Mouse (Mus musculus): ENCODE measurements around the gene Maml3. TPM values are rescaled to one million over a fixed set of nuclear protein-coding genes. Genes with fewer than 3 reads are reported as not detected.

Maml3 gene
- polyA plus RNA-seq, 1 experiment from 2014 or later = 7.8 TPM

DNA sequence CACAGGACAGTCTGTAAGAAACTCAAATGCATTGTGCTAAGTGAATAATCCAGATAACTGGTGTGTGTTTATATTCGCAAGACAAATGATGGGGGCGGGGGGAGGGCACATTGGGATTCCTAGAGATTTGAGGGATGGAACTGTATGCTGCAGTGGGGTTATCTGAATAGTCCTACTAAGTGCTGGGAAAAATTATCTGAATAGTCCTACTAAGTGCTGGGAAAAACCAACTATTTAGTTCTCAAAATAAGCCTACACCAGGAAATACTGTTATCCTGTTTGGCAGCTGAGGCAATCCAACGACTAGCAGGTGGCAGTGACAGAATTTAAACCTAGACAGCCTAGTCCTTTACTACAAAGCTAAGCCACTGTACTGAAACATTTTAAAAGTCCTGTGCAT, 62.2 kb downstream of the Maml3 start:
- ATAC-seq (replicated peaks; ENCODE audit: low FRiP score) = no peak
- H3K9ac ChIP-seq = no peak overlapping the region
- peaks cover 62% of the 10 kb centered on the region for H3K4me1 ChIP-seq
- no peaks in the 10 kb centered on the region for H3K9me3 ChIP-seq (replicated peaks)
- no peaks in the 10 kb centered on the region for H3K36me3 ChIP-seq
- H3K4me2 ChIP-seq = no peak overlapping the region
- H3K4me3 ChIP-seq (replicated peaks) = no peak overlapping the region
- no peaks in the 10 kb centered on the region for H3K27me3 ChIP-seq
- H3K27ac ChIP-seq = no peak overlapping the region
- WGBS = 87% methylated on average over 3 of the region's 3 CpGs

GRCm38 (mm10) chr3:52039958-52040357, 64.9 kb downstream of the Maml3 start:
- H3K4me3 ChIP-seq (replicated peaks) = no peak overlapping the region
- no peaks in the 10 kb centered on the region for H3K36me3 ChIP-seq
- no peaks in the 10 kb centered on the region for H3K27me3 ChIP-seq
- H3K4me2 ChIP-seq = no peak overlapping the region
- no peak overlapping the region for H3K9ac ChIP-seq
- H3K9me3 ChIP-seq (replicated peaks) = no peaks in the 10 kb centered on the region
- WGBS = 87% methylated on average over 7 of the region's 7 CpGs
- peaks cover 63% of the 10 kb centered on the region for H3K4me1 ChIP-seq
- no peak overlapping the region for H3K27ac ChIP-seq
- ATAC-seq (replicated peaks; ENCODE audit: low FRiP score) = no peak

DNA sequence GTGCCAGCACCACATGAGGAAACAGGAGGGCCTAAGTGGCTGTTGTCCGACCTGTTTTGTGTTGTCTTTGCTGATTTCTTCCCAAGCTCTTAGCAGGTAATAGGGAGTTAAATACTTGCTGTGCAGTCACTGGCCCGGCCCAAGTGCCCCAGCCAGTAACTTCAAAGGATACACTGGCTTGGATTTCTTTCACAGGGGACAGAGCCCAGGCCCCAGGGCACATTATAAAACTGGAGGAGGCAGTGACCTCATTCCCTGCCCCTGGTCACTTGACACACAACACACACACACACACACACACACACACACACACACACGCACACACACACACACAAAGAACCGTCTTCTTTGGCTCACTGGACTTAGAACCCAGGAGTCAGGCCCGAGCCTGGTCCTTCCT, 67.6 kb downstream of the Maml3 start:
- H3K36me3 ChIP-seq = no peaks in the 10 kb centered on the region
- peaks cover 68% of the 10 kb centered on the region for H3K4me1 ChIP-seq
- no peak overlapping the region for H3K4me3 ChIP-seq (replicated peaks)
- no peaks in the 10 kb centered on the region for H3K27me3 ChIP-seq
- no peaks in the 10 kb centered on the region for H3K9me3 ChIP-seq (replicated peaks)
- H3K27ac ChIP-seq = peak overlapping the region; percentile 71
- H3K4me2 ChIP-seq = no peak overlapping the region
- ATAC-seq (replicated peaks; ENCODE audit: low FRiP score) = 0 out of 2 replicates have a peak, but pooled peaks have one; percentile 20
- H3K9ac ChIP-seq = no peak overlapping the region
- WGBS = 28% methylated on average over 5 of the region's 5 CpGs

DNA sequence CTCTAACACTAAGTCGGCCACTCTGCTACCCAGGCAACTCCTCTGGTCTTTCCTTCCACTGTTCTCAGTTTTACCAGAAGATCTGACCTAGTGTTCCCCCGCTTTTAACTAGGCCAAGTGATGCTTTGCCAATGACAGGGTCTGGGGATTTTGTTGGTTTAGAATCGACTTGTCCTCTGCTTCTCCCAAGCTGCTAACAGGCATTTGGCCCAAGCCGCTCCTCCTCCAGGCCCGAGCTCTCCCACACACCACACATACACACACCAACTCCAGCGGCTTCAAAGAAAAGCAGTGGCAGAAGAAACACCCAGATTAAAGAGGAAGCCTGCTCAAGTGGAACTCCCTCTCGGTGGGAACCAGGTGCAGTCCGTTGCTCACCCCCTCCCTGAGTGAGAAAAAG, 69.5 kb downstream of the Maml3 start:
- Histone ChIP-seq H3K27ac (peak overlapping the region; percentile 85), H3K4me3 (replicated peaks) (no peak overlapping the region), H3K9me3 (replicated peaks) (no peaks in the 10 kb centered on the region), H3K4me1 (peaks cover 59% of the 10 kb centered on the region), H3K27me3 (no peaks in the 10 kb centered on the region), H3K9ac (no peak overlapping the region), H3K4me2 (no peak overlapping the region), H3K36me3 (no peaks in the 10 kb centered on the region)
- WGBS = 17% methylated on average over 8 of the region's 8 CpGs
- ATAC-seq (replicated peaks; ENCODE audit: low FRiP score) = peak; percentile 63

GRCm38 (mm10) chr3:52033857-52034588, 70.9 kb downstream of the Maml3 start:
- Histone ChIP-seq H3K4me1 (peaks cover 71% of the 10 kb centered on the region), H3K9me3 (replicated peaks) (no peaks in the 10 kb centered on the region), H3K4me3 (replicated peaks) (no peak overlapping the region), H3K27me3 (no peaks in the 10 kb centered on the region), H3K36me3 (no peaks in the 10 kb centered on the region), H3K9ac (no peak overlapping the region), H3K4me2 (peak overlapping the region; percentile 22), H3K27ac (peak overlapping the region; percentile 85)
- ATAC-seq (replicated peaks; ENCODE audit: low FRiP score) = peak; percentile 76
- 9% methylated on average over 14 of the region's 14 CpGs for WGBS

- no peak overlapping the region for H3K27ac ChIP-seq
- no peaks in the 10 kb centered on the region for H3K9me3 ChIP-seq (replicated peaks)
- H3K27me3 ChIP-seq = no peaks in the 10 kb centered on the region
- H3K4me1 ChIP-seq = peaks cover 60% of the 10 kb centered on the region
- no peak overlapping the region for H3K9ac ChIP-seq
- H3K4me2 ChIP-seq = no peak overlapping the region
- H3K36me3 ChIP-seq = no peaks in the 10 kb centered on the region
- ATAC-seq (replicated peaks; ENCODE audit: low FRiP score) = no peak
- no peak overlapping the region for H3K4me3 ChIP-seq (replicated peaks)
Measured at GRCm38 (mm10) chr3:52031327-52031726, 73.5 kb downstream of the Maml3 start.

GRCm38 (mm10) chr3:52030114-52030513, 74.8 kb downstream of the Maml3 start:
- WGBS = 56% methylated on average over 10 of the region's 10 CpGs
- peak overlapping the region; percentile 13; the same call in 1 of the 2 replicates for H3K27ac ChIP-seq
- H3K27me3 ChIP-seq = no peaks in the 10 kb centered on the region
- no peak for ATAC-seq (replicated peaks; ENCODE audit: low FRiP score)
- H3K36me3 ChIP-seq = no peaks in the 10 kb centered on the region
- H3K4me3 ChIP-seq (replicated peaks) = peak overlapping the region; percentile 9; the same call in 1 of the 2 replicates
- no peak overlapping the region for H3K9ac ChIP-seq
- peaks cover 48% of the 10 kb centered on the region for H3K4me1 ChIP-seq
- no peaks in the 10 kb centered on the region for H3K9me3 ChIP-seq (replicated peaks)
- peak overlapping the region; percentile 45 for H3K4me2 ChIP-seq

DNA sequence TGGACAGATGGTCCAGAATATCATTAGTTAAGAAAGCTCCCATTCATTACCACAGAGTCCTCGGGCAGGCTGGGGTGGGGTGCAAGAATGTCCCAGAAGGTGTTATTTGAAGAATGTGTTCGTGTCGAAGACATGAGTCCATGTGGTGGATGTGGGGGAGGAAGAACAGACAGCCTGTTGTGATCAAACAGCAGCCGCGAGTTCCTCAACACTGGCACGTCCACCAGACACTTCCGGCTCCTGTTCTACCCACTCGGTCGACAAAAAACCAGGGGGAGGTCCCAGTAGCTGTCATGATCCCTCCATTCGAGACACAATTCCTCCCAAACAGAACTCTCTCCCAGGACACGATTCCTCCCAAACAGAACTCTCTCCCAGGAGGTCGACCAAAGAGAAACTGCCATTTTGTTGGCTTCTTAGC, 75.2 kb downstream of the Maml3 start:
- WGBS = 25% methylated on average over 12 of the region's 12 CpGs
- peak overlapping the region; percentile 13; the same call in 1 of the 2 replicates for H3K27ac ChIP-seq
- no peak for ATAC-seq (replicated peaks; ENCODE audit: low FRiP score)

GRCm38 (mm10) chr3:52027972-52028371, 76.9 kb downstream of the Maml3 start:
- Histone ChIP-seq H3K9ac (no peak overlapping the region), H3K27me3 (no peaks in the 10 kb centered on the region), H3K27ac (no peak overlapping the region), H3K9me3 (replicated peaks) (no peaks in the 10 kb centered on the region), H3K4me3 (replicated peaks) (no peak overlapping the region), H3K36me3 (no peaks in the 10 kb centered on the region), H3K4me1 (peaks cover 27% of the 10 kb centered on the region), H3K4me2 (no peak overlapping the region)
- 62% methylated on average over 7 of the region's 7 CpGs for WGBS
- no peak for ATAC-seq (replicated peaks; ENCODE audit: low FRiP score)

More for the DNA sequence above, 75.2 kb downstream of the Maml3 start:
- peaks cover 44% of the 10 kb centered on the region for H3K4me1 ChIP-seq
- H3K4me2 ChIP-seq = peak overlapping the region; percentile 45
- no peak overlapping the region for H3K9ac ChIP-seq
- no peaks in the 10 kb centered on the region for H3K9me3 ChIP-seq (replicated peaks)
- H3K27me3 ChIP-seq = no peaks in the 10 kb centered on the region
- H3K36me3 ChIP-seq = no peaks in the 10 kb centered on the region
- peak overlapping the region; percentile 9; the same call in 1 of the 2 replicates for H3K4me3 ChIP-seq (replicated peaks)

- no peaks in the 10 kb centered on the region for H3K9me3 ChIP-seq (replicated peaks)
- peaks cover 6% of the 10 kb centered on the region; the same call in 1 of the 2 replicates for H3K4me1 ChIP-seq
- no peak overlapping the region for H3K4me2 ChIP-seq
- no peak overlapping the region for H3K4me3 ChIP-seq (replicated peaks)
- H3K27ac ChIP-seq = no peak overlapping the region
- no peak overlapping the region for H3K9ac ChIP-seq
- H3K36me3 ChIP-seq = no peaks in the 10 kb centered on the region
- 56% methylated on average over 7 of the region's 7 CpGs for WGBS
- no peaks in the 10 kb centered on the region for H3K27me3 ChIP-seq
- no peak for ATAC-seq (replicated peaks; ENCODE audit: low FRiP score)
Measured at GRCm38 (mm10) chr3:52022486-52022885, 82.4 kb downstream of the Maml3 start.

DNA sequence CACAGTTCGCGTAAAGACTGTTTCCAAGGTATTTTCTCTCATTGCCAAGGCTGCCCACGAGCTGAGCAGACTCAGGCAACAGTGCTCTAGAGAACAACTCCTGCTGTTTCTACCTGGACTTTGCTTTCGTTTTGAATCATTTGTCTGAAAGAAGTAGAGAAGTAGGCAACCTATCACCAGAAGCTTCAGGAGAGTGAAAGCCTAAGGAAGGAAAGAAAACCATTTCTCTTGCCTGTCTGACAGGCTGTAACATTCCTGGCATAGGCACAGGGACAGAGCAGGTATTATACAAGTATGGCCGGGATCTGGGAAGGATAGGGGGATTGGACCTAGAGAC, 86.8 kb downstream of the Maml3 start:
- Histone ChIP-seq H3K9ac (no peak overlapping the region), H3K4me3 (replicated peaks) (no peak overlapping the region), H3K4me1 (peaks cover 6% of the 10 kb centered on the region; the same call in 1 of the 2 replicates), H3K4me2 (no peak overlapping the region), H3K36me3 (no peaks in the 10 kb centered on the region), H3K27ac (no peak overlapping the region), H3K27me3 (no peaks in the 10 kb centered on the region), H3K9me3 (replicated peaks) (no peaks in the 10 kb centered on the region)
- 82% methylated on average over 5 of the region's 5 CpGs for WGBS
- ATAC-seq (replicated peaks; ENCODE audit: low FRiP score) = no peak

DNA sequence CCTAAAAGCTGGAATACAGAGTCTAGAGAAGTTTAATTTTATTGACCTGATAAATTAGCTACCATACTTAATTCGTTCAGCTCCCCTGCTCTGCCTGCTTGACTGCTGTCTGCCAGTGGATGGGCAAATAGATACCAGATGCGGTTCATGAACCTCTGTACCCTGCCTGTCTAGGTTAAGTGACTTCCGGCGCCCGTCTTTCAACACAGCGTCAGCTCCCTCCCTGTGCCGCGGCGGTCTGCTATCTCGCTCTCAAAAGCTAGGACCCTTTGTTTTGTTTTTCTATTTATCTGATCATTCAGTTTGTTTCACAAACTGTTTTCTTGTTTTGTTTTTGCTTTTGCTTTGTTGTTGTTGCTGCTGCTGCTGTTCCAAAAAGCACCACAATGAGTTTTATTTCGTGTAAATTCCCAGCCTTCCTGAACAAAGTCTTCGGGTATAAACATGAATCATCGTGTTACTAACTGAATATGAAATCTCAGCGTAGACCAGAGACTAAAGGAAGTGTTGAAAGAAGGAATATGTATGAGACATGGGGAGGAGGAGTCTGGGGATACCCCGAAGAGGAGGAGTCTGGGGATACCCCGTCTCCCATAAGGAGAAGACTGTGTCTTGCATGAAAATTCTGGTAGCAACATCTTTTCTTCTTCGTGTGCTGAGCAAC, 87.3 kb downstream of the Maml3 start:
- no peak overlapping the region for H3K27ac ChIP-seq
- no peaks in the 10 kb centered on the region for H3K36me3 ChIP-seq
- no peak for ATAC-seq (replicated peaks; ENCODE audit: low FRiP score)
- H3K9me3 ChIP-seq (replicated peaks) = no peaks in the 10 kb centered on the region
- no peak overlapping the region for H3K9ac ChIP-seq
- 53% methylated on average over 17 of the region's 17 CpGs for WGBS
- H3K4me1 ChIP-seq = peaks cover 6% of the 10 kb centered on the region; the same call in 1 of the 2 replicates
- peak overlapping the region; percentile 26 for H3K4me2 ChIP-seq
- H3K4me3 ChIP-seq (replicated peaks) = no peak overlapping the region
- no peaks in the 10 kb centered on the region for H3K27me3 ChIP-seq
